Mouse (Mus musculus): ENCODE results near the gene BC049352. TPM values are rescaled to one million over a fixed set of nuclear protein-coding genes. Genes with fewer than 3 reads are reported as not detected.

BC049352 gene
- polyA plus RNA-seq, 1 experiment from 2014 or later: not detected

- Histone ChIP-seq H3K4me2 (no peak overlapping the region), H3K36me3 (ENCODE audit: poor library complexity, severe bottlenecking) (no peaks in the 10 kb centered on the region), H3K4me3 (no peak overlapping the region), H3K9ac (no peak overlapping the region), H3K27me3 (no peaks in the 10 kb centered on the region), H3K27ac (no peak overlapping the region), H3K4me1 (no peaks in the 10 kb centered on the region), H3K9me3 (replicated peaks) (no peaks in the 10 kb centered on the region)
- WGBS: 83% methylated on average over 3 of the region's 3 CpGs
- ATAC-seq: no peak
Observed at GRCm38 (mm10) chr9:45280891-45281290, 99.1 kb downstream of the BC049352 start.

- no peak overlapping the region for H3K27ac ChIP-seq
- ATAC-seq: no peak
- H3K9ac ChIP-seq: no peak overlapping the region
- H3K4me1 ChIP-seq: no peaks in the 10 kb centered on the region
- 92% methylated on average over 5 of the region's 5 CpGs for WGBS
- no peak overlapping the region for H3K4me2 ChIP-seq
- no peak overlapping the region for H3K4me3 ChIP-seq
- no peaks in the 10 kb centered on the region for H3K36me3 ChIP-seq (ENCODE audit: poor library complexity, severe bottlenecking)
- no peaks in the 10 kb centered on the region for H3K9me3 ChIP-seq (replicated peaks)
- H3K27me3 ChIP-seq: no peaks in the 10 kb centered on the region
Observed at GRCm38 (mm10) chr9:45282466-45282865, 100.7 kb downstream of the BC049352 start.

GRCm38 (mm10) chr9:45291481-45292168, 109.8 kb downstream of the BC049352 start:
- Histone ChIP-seq H3K4me1 (no peaks in the 10 kb centered on the region), H3K36me3 (ENCODE audit: poor library complexity, severe bottlenecking) (no peaks in the 10 kb centered on the region), H3K4me2 (no peak overlapping the region), H3K9ac (no peak overlapping the region), H3K9me3 (replicated peaks) (no peaks in the 10 kb centered on the region), H3K27me3 (no peaks in the 10 kb centered on the region), H3K27ac (no peak overlapping the region), H3K4me3 (no peak overlapping the region)
- ATAC-seq: no peak
- WGBS: 87% methylated on average over 11 of the region's 11 CpGs

GRCm38 (mm10) chr9:45294210-45295011, 112.6 kb downstream of the BC049352 start:
- no peaks in the 10 kb centered on the region for H3K4me1 ChIP-seq
- WGBS: 67% methylated on average over 10 of the region's 10 CpGs
- 0 out of 2 replicates have a peak, but pooled peaks cover 2% of the 10 kb centered on the region for H3K27me3 ChIP-seq
- no peak overlapping the region for H3K27ac ChIP-seq
- no peak for ATAC-seq
- no peaks in the 10 kb centered on the region for H3K36me3 ChIP-seq (ENCODE audit: poor library complexity, severe bottlenecking)
- H3K9ac ChIP-seq: no peak overlapping the region
- H3K4me3 ChIP-seq: no peak overlapping the region
- no peak overlapping the region for H3K4me2 ChIP-seq
- H3K9me3 ChIP-seq (replicated peaks): no peaks in the 10 kb centered on the region

- H3K27ac ChIP-seq: no peak overlapping the region
- peaks cover 5% of the 10 kb centered on the region; the same call in 1 of the 2 replicates for H3K4me1 ChIP-seq
- no peaks in the 10 kb centered on the region for H3K36me3 ChIP-seq (ENCODE audit: poor library complexity, severe bottlenecking)
- 78% methylated on average over 11 of the region's 11 CpGs for WGBS
- no peak overlapping the region for H3K9ac ChIP-seq
- H3K4me3 ChIP-seq: no peak overlapping the region
- no peak for ATAC-seq
- no peak overlapping the region for H3K4me2 ChIP-seq
- no peaks in the 10 kb centered on the region for H3K9me3 ChIP-seq (replicated peaks)
- 0 out of 2 replicates have a peak, but pooled peaks cover 2% of the 10 kb centered on the region for H3K27me3 ChIP-seq
Observed at GRCm38 (mm10) chr9:45299231-45300006, 117.6 kb downstream of the BC049352 start.

Small RNA genes within 50 kb of the gene (microRNA-seq; reads per million reads assigned to microRNA genes)
- gene Mir7086: not detected

Other genes starting within 250 kb of the BC049352 start
- gene Ube4a, start 216.4 kb upstream of the BC049352 start, polyA plus RNA-seq (2015; fragmentation: Nextera tagmentation; extraction: Ambion mirVana): 31.9 and 32.0 TPM in 2 replicates
- not detected in 2 replicates for gene Cd3g, start 201.6 kb upstream of the BC049352 start, polyA plus RNA-seq (2015; fragmentation: Nextera tagmentation; extraction: Ambion mirVana)
- gene Cd3d, start 200.2 kb upstream of the BC049352 start, polyA plus RNA-seq (2015; fragmentation: Nextera tagmentation; extraction: Ambion mirVana): not detected in 2 replicates
- gene Cd3e, start 172.4 kb upstream of the BC049352 start, polyA plus RNA-seq (2015; fragmentation: Nextera tagmentation; extraction: Ambion mirVana): not detected in 2 replicates
- 0.11 TPM in 1 of 2 replicates, not detected in the other for gene Mpzl2, start 142.2 kb upstream of the BC049352 start, polyA plus RNA-seq (2015; fragmentation: Nextera tagmentation; extraction: Ambion mirVana)
- gene Mpzl3, start 126.8 kb upstream of the BC049352 start, polyA plus RNA-seq (2015; fragmentation: Nextera tagmentation; extraction: Ambion mirVana): 1.3 and 1.9 TPM in 2 replicates
- not detected in 2 replicates for gene Jaml, start 102.8 kb upstream of the BC049352 start, polyA plus RNA-seq (2015; fragmentation: Nextera tagmentation; extraction: Ambion mirVana)
- gene Scn2b, start 64.2 kb upstream of the BC049352 start, polyA plus RNA-seq (2015; fragmentation: Nextera tagmentation; extraction: Ambion mirVana): 3.4 and 3.8 TPM in 2 replicates
- 0.18 and 0.21 TPM in 2 replicates for gene Scn4b, start 43.6 kb upstream of the BC049352 start, polyA plus RNA-seq (2015; fragmentation: Nextera tagmentation; extraction: Ambion mirVana)
- gene Tmprss4, start 22.1 kb downstream of the BC049352 start, polyA plus RNA-seq (2015; fragmentation: Nextera tagmentation; extraction: Ambion mirVana): not detected in 2 replicates
- 0.32 and 0.50 TPM in 2 replicates for gene Il10ra, start 87.1 kb downstream of the BC049352 start, polyA plus RNA-seq (2015; fragmentation: Nextera tagmentation; extraction: Ambion mirVana)
- not detected in 2 replicates for gene Tmprss13, start 137.1 kb downstream of the BC049352 start, polyA plus RNA-seq (2015; fragmentation: Nextera tagmentation; extraction: Ambion mirVana)
- 291 and 322 TPM in 2 replicates for gene Fxyd6, start 188.2 kb downstream of the BC049352 start, polyA plus RNA-seq (2015; fragmentation: Nextera tagmentation; extraction: Ambion mirVana)
- gene Fxyd2, start 217.7 kb downstream of the BC049352 start, polyA plus RNA-seq (2015; fragmentation: Nextera tagmentation; extraction: Ambion mirVana): 3.0 and 5.6 TPM in 2 replicates
- 9.6 and 13.6 TPM in 2 replicates for gene Dscaml1, start 244.6 kb downstream of the BC049352 start, polyA plus RNA-seq (2015; fragmentation: Nextera tagmentation; extraction: Ambion mirVana)